Mouse (Mus musculus): ENCODE measurements around the gene Ociad1. TPM values are rescaled to one million over a fixed set of nuclear protein-coding genes. Genes with fewer than 3 reads are reported as not detected.

Gene Ociad1
- 392 TPM for polyA plus RNA-seq (2014; fragmentation: Illumina TruSeq; extraction: RNeasy Lipid Tissue Mini Kit (QIAGEN cat#74804); ENCODE audit: low read depth, low replicate concordance)

GRCm38 (mm10) chr5:73292502-73293457 is at the start of gene Ociad1:
Gene Ociad1, plus strand, starts transcription at chr5:73292784.

GRCm38 (mm10) chr5:73256352-73257065 is 36.1 kb upstream of the Ociad1 start, which contains the start of gene Fryl:
Gene Fryl, minus strand, starts transcription at chr5:73256619.

GRCm38 (mm10) chr5:73340723-73341235 is 48.2 kb downstream of the Ociad1 start, which contains the start of gene Ociad2:
Gene Ociad2, minus strand, starts transcription at chr5:73341028.

Other genes with a start within 250 kb of the Ociad1 start
- gene Fryl, start 36.2 kb upstream of the Ociad1 start, polyA plus RNA-seq (2014; fragmentation: Illumina TruSeq; extraction: RNeasy Lipid Tissue Mini Kit (QIAGEN cat#74804); ENCODE audit: low read depth, low replicate concordance), result 276 TPM
- gene Ociad2, start 48.2 kb downstream of the Ociad1 start, polyA plus RNA-seq (2014; fragmentation: Illumina TruSeq; extraction: RNeasy Lipid Tissue Mini Kit (QIAGEN cat#74804); ENCODE audit: low read depth, low replicate concordance), result 176 TPM
- gene Cwh43, start 113.3 kb downstream of the Ociad1 start, polyA plus RNA-seq (2014; fragmentation: Illumina TruSeq; extraction: RNeasy Lipid Tissue Mini Kit (QIAGEN cat#74804); ENCODE audit: low read depth, low replicate concordance), result 18.8 TPM
- gene Dcun1d4, start 188.2 kb downstream of the Ociad1 start, polyA plus RNA-seq (2014; fragmentation: Illumina TruSeq; extraction: RNeasy Lipid Tissue Mini Kit (QIAGEN cat#74804); ENCODE audit: low read depth, low replicate concordance), result 32.7 TPM